10 mouse cellular contexts compared by ENCODE assay signal in genomic region chr8:122102286-122102685, GRCm38 (mm10).
DNase-seq lines count a peak whose midpoint lies in the region; ATAC-seq lines count a peak whose summit lies in the region.
"Had no signal": no experiment of that assay in that cellular context is flagged by ENCODE, and none has a peak within 500 bp of the region (broad histone marks: within the 10 kb centered on the region; RNA-seq: fewer than 3 reads in every experiment).

No protein-coding gene starts in this region.

- peak overlapping the region; percentile 61 for H3K27ac ChIP-seq in heart, embryonic 16.5 days (ENCODE audit: low read length)
- H3K27ac ChIP-seq in midbrain, embryonic 11.5 days (ENCODE audit: low read depth, low read length) = no peak overlapping the region
- H3K27ac ChIP-seq in midbrain, embryonic 13.5 days = no peak overlapping the region
- 0 out of 2 replicates have a peak overlapping the region, but pooled peaks have one; percentile 47 for H3K27ac ChIP-seq in embryonic facial prominence, embryonic 11.5 days (replicated peaks; ENCODE audit: low read depth, low read length)
- H3K27ac ChIP-seq in limb, embryonic 15.5 days = peak overlapping the region; percentile 88
- H3K27ac ChIP-seq: neural tube, embryonic 15.5 days had no signal

- ATAC-seq in heart, embryonic 16.5 days (replicated peaks; ENCODE audit: extremely low read depth, insufficient read depth, low FRiP score) = no peak
- peak; percentile 57 for ATAC-seq in midbrain, embryonic 11.5 days (ENCODE audit: low FRiP score)
- ATAC-seq in midbrain, embryonic 13.5 days = no peak
- ATAC-seq in embryonic facial prominence, embryonic 11.5 days (replicated peaks; ENCODE audit: insufficient number of reproducible peaks, low FRiP score, low TSS enrichment, low read depth) = no peak
- ATAC-seq in limb, embryonic 15.5 days (ENCODE audit: insufficient number of reproducible peaks, low FRiP score, low TSS enrichment, low read depth) = 0 out of 2 replicates have a peak, but pooled peaks have one; percentile 25

- H3K9ac ChIP-seq in heart, embryonic 16.5 days (ENCODE audit: low read length) = no peak overlapping the region
- H3K9ac ChIP-seq in midbrain, embryonic 11.5 days (ENCODE audit: low read length) = no peak overlapping the region
- no peak overlapping the region for H3K9ac ChIP-seq in midbrain, embryonic 13.5 days (replicated peaks)
- H3K9ac ChIP-seq in embryonic facial prominence, embryonic 11.5 days (replicated peaks; ENCODE audit: low read length) = no peak overlapping the region; the same call in 1 of the 2 replicates
- H3K9ac ChIP-seq in limb, embryonic 15.5 days = no peak overlapping the region
- H3K9ac ChIP-seq: neural tube, embryonic 15.5 days had no signal

- DNase-seq in heart, adult 9 months (ENCODE audit: low spot score in 2 of 2) = no peak
- DNase-seq in midbrain, embryonic 11.5 days (ENCODE audit: low spot score, missing footprints) = peak; percentile 81
- peak; percentile 38 for DNase-seq in embryonic facial prominence, embryonic 11.5 days (ENCODE audit: low spot score)
- no peak for DNase-seq in urinary bladder, postnatal 14 days (ENCODE audit: low spot score)
- DNase-seq in urinary bladder, adult 2 months (ENCODE audit: low spot score) = no peak
- DNase-seq: thymus, adult 18-20 months had no signal

- no peaks in the 10 kb centered on the region for H3K9me3 ChIP-seq in heart, embryonic 16.5 days (replicated peaks; ENCODE audit: control insufficient read depth, low read length)
- no peaks in the 10 kb centered on the region for H3K9me3 ChIP-seq in midbrain, embryonic 11.5 days (ENCODE audit: control insufficient read depth, low read length)
- H3K9me3 ChIP-seq in midbrain, embryonic 13.5 days = no peaks in the 10 kb centered on the region
- H3K9me3 ChIP-seq in embryonic facial prominence, embryonic 11.5 days (replicated peaks; ENCODE audit: control insufficient read depth, low read length) = no peaks in the 10 kb centered on the region
- no peaks in the 10 kb centered on the region for H3K9me3 ChIP-seq in limb, embryonic 15.5 days
- H3K9me3 ChIP-seq: neural tube, embryonic 15.5 days had no signal

- no peak overlapping the region for H3K4me3 ChIP-seq in heart, embryonic 16.5 days (ENCODE audit: low read length)
- H3K4me3 ChIP-seq in midbrain, embryonic 11.5 days (ENCODE audit: low read depth, low read length) = no peak overlapping the region
- no peak overlapping the region for H3K4me3 ChIP-seq in midbrain, embryonic 13.5 days (replicated peaks)
- no peak overlapping the region for H3K4me3 ChIP-seq in embryonic facial prominence, embryonic 11.5 days (ENCODE audit: low read depth, low read length)
- H3K4me3 ChIP-seq in limb, embryonic 15.5 days = no peak overlapping the region
- H3K4me3 ChIP-seq: neural tube, embryonic 15.5 days had no signal

- peaks cover 33% of the 10 kb centered on the region for H3K4me1 ChIP-seq in heart, embryonic 16.5 days (ENCODE audit: control insufficient read depth, insufficient read depth, low read length)
- 0 out of 2 replicates have a peak, but pooled peaks cover 3% of the 10 kb centered on the region for H3K4me1 ChIP-seq in midbrain, embryonic 11.5 days (ENCODE audit: control insufficient read depth, insufficient read depth, low read length)
- H3K4me1 ChIP-seq in midbrain, embryonic 13.5 days (replicated peaks) = peaks cover 10% of the 10 kb centered on the region
- peaks cover 9% of the 10 kb centered on the region for H3K4me1 ChIP-seq in embryonic facial prominence, embryonic 11.5 days (ENCODE audit: control insufficient read depth, insufficient read depth, low read length)
- peaks cover 55% of the 10 kb centered on the region for H3K4me1 ChIP-seq in limb, embryonic 15.5 days

- no peak overlapping the region for H3K4me2 ChIP-seq in heart, embryonic 16.5 days (ENCODE audit: low read depth, low read length)
- H3K4me2 ChIP-seq in midbrain, embryonic 11.5 days = no peak overlapping the region
- H3K4me2 ChIP-seq in midbrain, embryonic 13.5 days (replicated peaks) = no peak overlapping the region
- H3K4me2 ChIP-seq in embryonic facial prominence, embryonic 11.5 days (ENCODE audit: low read depth, low read length) = no peak overlapping the region
- peak overlapping the region; percentile 24; the same call in 1 of the 2 replicates for H3K4me2 ChIP-seq in limb, embryonic 15.5 days
- H3K4me2 ChIP-seq: neural tube, embryonic 15.5 days had no signal

- no peaks in the 10 kb centered on the region for H3K27me3 ChIP-seq in heart, embryonic 16.5 days (ENCODE audit: control insufficient read depth, insufficient read depth, low read length)
- H3K27me3 ChIP-seq in midbrain, embryonic 11.5 days (ENCODE audit: control insufficient read depth, insufficient read depth, low read length) = no peaks in the 10 kb centered on the region
- no peaks in the 10 kb centered on the region for H3K27me3 ChIP-seq in midbrain, embryonic 13.5 days
- no peaks in the 10 kb centered on the region for H3K27me3 ChIP-seq in embryonic facial prominence, embryonic 11.5 days (ENCODE audit: control insufficient read depth, insufficient read depth, low read length)
- H3K27me3 ChIP-seq in limb, embryonic 15.5 days = no peaks in the 10 kb centered on the region
- H3K27me3 ChIP-seq: neural tube, embryonic 15.5 days had no signal

- no peaks in the 10 kb centered on the region for H3K36me3 ChIP-seq in heart, embryonic 16.5 days (ENCODE audit: control insufficient read depth, insufficient read depth)
- H3K36me3 ChIP-seq in midbrain, embryonic 11.5 days (ENCODE audit: control insufficient read depth, insufficient read depth, low read length) = no peaks in the 10 kb centered on the region
- no peaks in the 10 kb centered on the region for H3K36me3 ChIP-seq in midbrain, embryonic 13.5 days
- no peaks in the 10 kb centered on the region for H3K36me3 ChIP-seq in embryonic facial prominence, embryonic 11.5 days (replicated peaks; ENCODE audit: control insufficient read depth, insufficient read depth, low read depth, low read length)
- H3K36me3 ChIP-seq in limb, embryonic 15.5 days = no peaks in the 10 kb centered on the region
- H3K36me3 ChIP-seq: neural tube, embryonic 15.5 days had no signal

- 44% methylated on average over 8 of the region's 8 CpGs for WGBS in heart, embryonic 16.5 days
- 22% methylated on average over 8 of the region's 8 CpGs for WGBS in midbrain, embryonic 11.5 days
- 16% methylated on average over 8 of the region's 8 CpGs for WGBS in midbrain, embryonic 13.5 days
- WGBS in embryonic facial prominence, embryonic 11.5 days = 31% methylated on average over 8 of the region's 8 CpGs
- 33% methylated on average over 8 of the region's 8 CpGs for WGBS in limb, embryonic 15.5 days

Comparison
In these comparisons a context has a peak if more than half of its experiments do, and no peak if none do; other contexts are left out.
1. ATAC-seq: peak in midbrain, embryonic 11.5 days (single experiment) and limb, embryonic 15.5 days (single experiment); none in heart, embryonic 16.5 days (single experiment), midbrain, embryonic 13.5 days (single experiment) and embryonic facial prominence, embryonic 11.5 days (single experiment).
2. H3K27ac ChIP-seq: peak in heart, embryonic 16.5 days (single experiment), embryonic facial prominence, embryonic 11.5 days (single experiment) and limb, embryonic 15.5 days (single experiment); none in midbrain, embryonic 11.5 days (single experiment) and midbrain, embryonic 13.5 days (single experiment).
3. DNase-seq: peak in midbrain, embryonic 11.5 days (single experiment) and embryonic facial prominence, embryonic 11.5 days (single experiment); none in heart, adult 9 months (0 of 2), urinary bladder, postnatal 14 days (single experiment) and urinary bladder, adult 2 months (single experiment).